Mouse (Mus musculus) midbrain, embryonic 12.5 days (tissue): ENCODE measurements around the gene Mov10l1. TPM values are rescaled to one million over a fixed set of nuclear protein-coding genes. Genes with fewer than 3 reads are reported as not detected.

Experiments used
- ATAC-seq: fragments of 200-750 bp; cut with Nextera tagmentation; 2 replicates; pipeline ENCODE4 v1.8.0; 2017; ENCODE audit warnings: low read depth, moderate TSS enrichment, moderate library complexity; ENCODE audit not compliant: low FRiP score
- H3K27ac ChIP-seq: fragments of 300-500 bp; sonication (generic); replicated peaks from 2 replicates; pipeline ENCODE4 v1.5.1; 2016; ENCODE audit warnings: mild to moderate bottlenecking
- H3K27me3 ChIP-seq: fragments of 300-500 bp; sonication (generic); 2 replicates; pipeline ENCODE4 v1.6.1; 2016; ENCODE audit warnings: mild to moderate bottlenecking
- H3K36me3 ChIP-seq: fragments of 300-500 bp; sonication (generic); 2 replicates; pipeline ENCODE4 v1.6.1; 2016
- H3K4me1 ChIP-seq: fragments of 300-500 bp; sonication (generic); 2 replicates; pipeline ENCODE4 v1.6.1; 2016
- H3K4me2 ChIP-seq: fragments of 300-500 bp; sonication (generic); replicated peaks from 2 replicates; pipeline ENCODE4 v1.6.1; 2016; ENCODE audit warnings: mild to moderate bottlenecking, moderate library complexity
- H3K4me3 ChIP-seq: fragments of 300-500 bp; sonication (generic); 2 replicates; pipeline ENCODE4 v1.5.1; 2016; ENCODE audit warnings: mild to moderate bottlenecking
- H3K9ac ChIP-seq: fragments of 300-500 bp; sonication (generic); replicated peaks from 2 replicates; pipeline ENCODE4 v1.6.1; 2016; ENCODE audit warnings: mild to moderate bottlenecking, moderate library complexity
- H3K9me3 ChIP-seq: fragments of 300-500 bp; sonication (generic); 2 replicates; pipeline ENCODE4 v1.6.1; 2016; ENCODE audit warnings: mild to moderate bottlenecking
- WGBS: fragments of 180-500 bp; shearing (Covaris S2); methylation state at CpG from one replicate; pipeline ENCODE4 v1.1.7; 2016; 5-methylcytosine and 5-hydroxymethylcytosine counted together
- polyA plus RNA-seq: library from polyadenylated mRNA; unstranded; fragments of >200 nt; fragmentation: Nextera tagmentation; extraction: Ambion mirVana; gene quantifications from 2 replicates; pipeline ENCODE4 v1.2.1, GENCODE M21; 2016

Mov10l1 gene
- polyA plus RNA-seq, 1 experiment from 2014 or later, result not detected

DNA sequence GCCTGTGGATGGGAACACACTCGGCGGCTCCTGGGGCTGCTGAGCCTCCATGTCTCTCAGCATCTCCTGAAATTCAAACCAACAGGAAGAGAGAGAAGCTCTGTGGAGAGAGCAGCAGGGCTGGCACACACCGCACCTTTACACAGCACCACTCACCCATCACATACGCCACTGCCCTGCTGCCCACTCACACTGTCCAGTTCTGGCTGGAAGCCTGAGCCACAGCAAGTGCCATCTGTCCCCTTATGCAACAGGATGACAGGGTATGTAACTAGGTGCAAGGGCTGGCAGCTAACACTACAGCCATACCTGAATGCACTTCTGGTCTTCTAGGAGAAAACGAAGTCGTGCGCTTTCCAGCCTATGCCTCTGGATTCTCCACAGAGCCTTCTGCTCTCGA is 121.7 kb downstream of the Mov10l1 start:
- ATAC-seq, result no peak
- no peak overlapping the region for H3K4me3 ChIP-seq
- 96% methylated on average over 8 of the region's 8 CpGs for WGBS
- H3K36me3 ChIP-seq, result peaks cover 96% of the 10 kb centered on the region
- no peaks in the 10 kb centered on the region for H3K4me1 ChIP-seq
- H3K27ac ChIP-seq, result no peak overlapping the region
- H3K9ac ChIP-seq, result no peak overlapping the region
- H3K4me2 ChIP-seq, result no peak overlapping the region
- no peaks in the 10 kb centered on the region for H3K9me3 ChIP-seq
- no peaks in the 10 kb centered on the region for H3K27me3 ChIP-seq

Other genes with a start within 250 kb of the Mov10l1 start
- 28.5 and 28.8 TPM in 2 replicates for gene Brd1, start 248.7 kb upstream of the Mov10l1 start, polyA plus RNA-seq
- gene Zbed4, start 231.2 kb upstream of the Mov10l1 start, polyA plus RNA-seq, result 42.1 and 44.3 TPM in 2 replicates
- gene Alg12, start 163.6 kb upstream of the Mov10l1 start, polyA plus RNA-seq, result 8.3 and 9.3 TPM in 2 replicates
- 58.8 and 62.5 TPM in 2 replicates for gene Creld2, start 163.3 kb upstream of the Mov10l1 start, polyA plus RNA-seq
- gene Pim3, start 120.7 kb upstream of the Mov10l1 start, polyA plus RNA-seq, result 41.4 and 49.3 TPM in 2 replicates
- not detected in 2 replicates for gene Ttll8, start 28.5 kb upstream of the Mov10l1 start, polyA plus RNA-seq
- gene Mlc1, start 3.9 kb upstream of the Mov10l1 start, polyA plus RNA-seq, result 3.8 and 4.7 TPM in 2 replicates
- 1.6 and 2.1 TPM in 2 replicates for gene Panx2, start 76.8 kb downstream of the Mov10l1 start, polyA plus RNA-seq
- gene Trabd, start 92.2 kb downstream of the Mov10l1 start, polyA plus RNA-seq, result 47.9 and 49.2 TPM in 2 replicates
- gene Selenoo, start 106.2 kb downstream of the Mov10l1 start, polyA plus RNA-seq, result 23.7 and 28.1 TPM in 2 replicates
- gene Tubgcp6, start 140.2 kb downstream of the Mov10l1 start, polyA plus RNA-seq, result 25.0 and 25.1 TPM in 2 replicates
- gene Hdac10, start 145.8 kb downstream of the Mov10l1 start, polyA plus RNA-seq, result 20.3 and 25.1 TPM in 2 replicates
- 14.5 and 20.1 TPM in 2 replicates for gene Mapk12, start 157.8 kb downstream of the Mov10l1 start, polyA plus RNA-seq
- gene Mapk11, start 166.7 kb downstream of the Mov10l1 start, polyA plus RNA-seq, result 45.7 and 50.2 TPM in 2 replicates
- gene Plxnb2, start 197.9 kb downstream of the Mov10l1 start, polyA plus RNA-seq, result 164 and 170 TPM in 2 replicates
- gene Dennd6b, start 213.6 kb downstream of the Mov10l1 start, polyA plus RNA-seq, result 53.3 and 58.6 TPM in 2 replicates
- gene Ppp6r2, start 228.6 kb downstream of the Mov10l1 start, polyA plus RNA-seq, result 63.7 and 68.5 TPM in 2 replicates